Mouse (Mus musculus) heart, embryonic 13.5 days (tissue): Measurements from ENCODE around the gene Apoe. TPM values are rescaled to one million over a fixed set of nuclear protein-coding genes. Genes with fewer than 3 reads are reported as not detected.
A peak's percentile ranks its signal among the peaks of the same experiment; 100 is the strongest.

Source experiments
- ATAC-seq: fragments of 200-750 bp; cut with Nextera tagmentation; 2 replicates; pipeline ENCODE4 v1.8.0; 2017; ENCODE audit warnings: moderate TSS enrichment; ENCODE audit not compliant: insufficient number of reproducible peaks, low FRiP score, low TSS enrichment; ENCODE audit errors: extremely low read depth
- H3K27ac ChIP-seq: fragments of 300-500 bp; sonication (generic); replicated peaks from 2 replicates; pipeline ENCODE4 v1.5.1; 2015; ENCODE audit warnings: moderate library complexity, mild to moderate bottlenecking, inconsistent platforms
- H3K27me3 ChIP-seq: fragments of 300-500 bp; sonication (generic); replicated peaks from 2 replicates; pipeline ENCODE4 v1.6.1; 2015; ENCODE audit warnings: mild to moderate bottlenecking, inconsistent platforms
- H3K36me3 ChIP-seq: fragments of 300-500 bp; sonication (generic); 2 replicates; pipeline ENCODE4 v1.6.1; 2015; ENCODE audit warnings: mild to moderate bottlenecking, inconsistent platforms
- H3K4me1 ChIP-seq: fragments of 300-500 bp; sonication (generic); 2 replicates; pipeline ENCODE4 v1.6.1; 2015; ENCODE audit warnings: inconsistent platforms
- H3K4me2 ChIP-seq: fragments of 300-500 bp; sonication (generic); 2 replicates; pipeline ENCODE4 v1.6.1; 2015; ENCODE audit warnings: inconsistent platforms, mild to moderate bottlenecking, moderate library complexity
- H3K4me3 ChIP-seq: fragments of 300-500 bp; sonication (generic); 2 replicates; pipeline ENCODE4 v1.5.1; 2015; ENCODE audit warnings: moderate library complexity, mild to moderate bottlenecking, inconsistent platforms
- H3K9ac ChIP-seq: fragments of 300-500 bp; sonication (generic); 2 replicates; pipeline ENCODE4 v1.6.1; 2015; ENCODE audit warnings: inconsistent platforms, mild to moderate bottlenecking, moderate library complexity
- H3K9me3 ChIP-seq: fragments of 300-500 bp; sonication (generic); 2 replicates; pipeline ENCODE4 v1.6.1; 2016; ENCODE audit warnings: inconsistent platforms
- WGBS: fragments of 180-500 bp; shearing (Covaris S2); methylation state at CpG from one replicate; pipeline ENCODE4 v1.1.7; 2015; ENCODE audit warnings: mixed read lengths; 5-methylcytosine and 5-hydroxymethylcytosine counted together
- polyA plus RNA-seq: library from polyadenylated mRNA; unstranded; fragments of >200 nt; fragmentation: Nextera tagmentation; extraction: Ambion mirVana; gene quantifications from 2 replicates; pipeline ENCODE4 v1.2.1, GENCODE M21; 2015

Gene Apoe
- polyA plus RNA-seq, 1 experiment from 2014 or later = 480 TPM

GRCm38 (mm10) chr7:19663940-19664339 is 35.0 kb downstream of the Apoe start:
- Histone ChIP-seq H3K9me3 (no peaks in the 10 kb centered on the region), H3K9ac (peak overlapping the region; percentile 99), H3K36me3 (peaks cover 34% of the 10 kb centered on the region), H3K4me1 (peaks cover 33% of the 10 kb centered on the region), H3K27ac (no peak overlapping the region), H3K27me3 (no peaks in the 10 kb centered on the region), H3K4me2 (peak overlapping the region; percentile 85), H3K4me3 (peak overlapping the region; percentile 100)
- 12% methylated on average over 8 of the region's 8 CpGs for WGBS
- ATAC-seq = no peak

GRCm38 (mm10) chr7:19652614-19653013 is 46.4 kb downstream of the Apoe start:
- 45% methylated on average over 2 of the region's 2 CpGs for WGBS
- no peak overlapping the region for H3K4me3 ChIP-seq
- ATAC-seq = no peak
- H3K4me1 ChIP-seq = peaks cover 22% of the 10 kb centered on the region
- H3K27me3 ChIP-seq = no peaks in the 10 kb centered on the region
- no peak overlapping the region for H3K9ac ChIP-seq
- H3K4me2 ChIP-seq = no peak overlapping the region
- peaks cover 84% of the 10 kb centered on the region for H3K36me3 ChIP-seq
- H3K9me3 ChIP-seq = no peaks in the 10 kb centered on the region
- H3K27ac ChIP-seq = 0 out of 2 replicates have a peak overlapping the region, but pooled peaks have one; percentile 43

GRCm38 (mm10) chr7:19651063-19651786 is 47.8 kb downstream of the Apoe start:
- WGBS = 73% methylated on average over 6 of the region's 6 CpGs
- peaks cover 96% of the 10 kb centered on the region for H3K36me3 ChIP-seq
- H3K4me3 ChIP-seq = no peak overlapping the region
- no peaks in the 10 kb centered on the region for H3K27me3 ChIP-seq
- no peak overlapping the region for H3K9ac ChIP-seq
- H3K4me2 ChIP-seq = no peak overlapping the region
- H3K9me3 ChIP-seq = no peaks in the 10 kb centered on the region
- no peak for ATAC-seq
- peak overlapping the region; percentile 48 for H3K27ac ChIP-seq
- peaks cover 14% of the 10 kb centered on the region for H3K4me1 ChIP-seq

Other genes with a start within 250 kb of the Apoe start
- gene Mark4, start 240.4 kb downstream of the Apoe start, polyA plus RNA-seq = 6.5 and 7.5 TPM in 2 replicates
- gene Exoc3l2, start 235.9 kb downstream of the Apoe start, polyA plus RNA-seq = 1.1 and 1.2 TPM in 2 replicates
- 1.5 TPM in 2 replicates for gene Bloc1s3, start 190.8 kb downstream of the Apoe start, polyA plus RNA-seq
- gene Trappc6a, start 190.8 kb downstream of the Apoe start, polyA plus RNA-seq = 71.4 and 77.4 TPM in 2 replicates
- 0.06 TPM in 1 of 2 replicates, not detected in the other for gene Nkpd1, start 181.3 kb downstream of the Apoe start, polyA plus RNA-seq
- 15.0 and 17.2 TPM in 2 replicates for gene Ppp1r37, start 136.1 kb downstream of the Apoe start, polyA plus RNA-seq
- 0.12 and 0.32 TPM in 2 replicates for gene Zfp296, start 121.9 kb downstream of the Apoe start, polyA plus RNA-seq
- gene Gemin7, start 121.6 kb downstream of the Apoe start, polyA plus RNA-seq = 114 and 134 TPM in 2 replicates
- gene Clasrp, start 94.7 kb downstream of the Apoe start, polyA plus RNA-seq = 30.8 and 31.8 TPM in 2 replicates
- 5.6 and 6.2 TPM in 2 replicates for gene Relb, start 69.8 kb downstream of the Apoe start, polyA plus RNA-seq
- 74.5 and 74.6 TPM in 2 replicates for gene Clptm1, start 34.2 kb downstream of the Apoe start, polyA plus RNA-seq
- 3.6 and 22.3 TPM in 2 replicates for gene Apoc2, start 21.2 kb downstream of the Apoe start, polyA plus RNA-seq
- gene Gm44805, start 17.8 kb downstream of the Apoe start, polyA plus RNA-seq = 2.9 TPM in 1 of 2 replicates, not detected in the other
- gene Apoc4, start 17.7 kb downstream of the Apoe start, polyA plus RNA-seq = 0.84 and 3.7 TPM in 2 replicates
- 8.8 and 13.9 TPM in 2 replicates for gene Apoc1, start 6.5 kb downstream of the Apoe start, polyA plus RNA-seq
- 128 and 146 TPM in 2 replicates for gene Tomm40, start 16.2 kb upstream of the Apoe start, polyA plus RNA-seq
- 89.3 and 89.4 TPM in 2 replicates for gene Nectin2, start 51.3 kb upstream of the Apoe start, polyA plus RNA-seq
- 223 and 250 TPM in 2 replicates for gene Bcam, start 71.8 kb upstream of the Apoe start, polyA plus RNA-seq
- gene Cblc, start 97.6 kb upstream of the Apoe start, polyA plus RNA-seq = 0.59 and 0.68 TPM in 2 replicates
- 1.5 and 1.9 TPM in 2 replicates for gene Bcl3, start 123.6 kb upstream of the Apoe start, polyA plus RNA-seq
- not detected in 2 replicates for gene Gm19345, start 152.8 kb upstream of the Apoe start, polyA plus RNA-seq
- 0.13 TPM in 1 of 2 replicates, not detected in the other for gene Ceacam16, start 162.1 kb upstream of the Apoe start, polyA plus RNA-seq
- not detected in 2 replicates for gene Ceacam19, start 188.8 kb upstream of the Apoe start, polyA plus RNA-seq
- 15.7 TPM in 2 replicates for gene Pvr, start 222.0 kb upstream of the Apoe start, polyA plus RNA-seq